Mouse (Mus musculus): ENCODE results near the gene BC049352.

DNA sequence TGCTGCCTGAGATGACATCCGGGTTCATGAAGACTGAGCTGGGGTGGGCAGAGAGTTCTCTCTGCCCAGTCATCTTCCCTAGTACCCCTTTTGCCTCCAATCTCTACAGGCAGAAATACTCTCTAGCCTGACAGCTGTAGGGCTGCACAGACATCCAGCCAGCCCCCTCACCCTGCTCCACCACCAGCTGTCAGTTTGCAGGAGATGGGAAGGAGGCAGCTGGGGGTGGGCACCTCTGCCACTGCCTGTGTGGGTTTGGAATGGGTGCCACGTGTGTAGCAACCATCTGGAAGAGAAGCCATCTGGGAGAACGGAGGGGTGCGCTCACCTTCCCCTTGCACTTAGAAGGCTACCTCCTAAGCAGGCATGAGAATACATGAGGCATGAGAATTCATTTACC is 3.4 kb downstream of the BC049352 start:
- no peak for TF ChIP-seq CTCF (IDR thresholded peaks at IDR 0.05; ENCODE audit: extremely low read depth, insufficient read depth, low read length)
- no peak for TF ChIP-seq POLR2A (IDR thresholded peaks at IDR 0.05; ENCODE audit: extremely low read depth, insufficient read depth, low read length)

Data from cortical plate, adult 2 months (tissue).